Mouse (Mus musculus): ENCODE results near the gene Zfp28. TPM values are rescaled to one million over a fixed set of nuclear protein-coding genes. Genes with fewer than 3 reads are reported as not detected.

Gene Zfp28
- 7.4 TPM for polyA plus RNA-seq (2014; fragmentation: Illumina TruSeq; extraction: RNeasy Lipid Tissue Mini Kit (QIAGEN cat#74804); ENCODE audit: low replicate concordance)

GRCm38 (mm10) chr7:6383044-6383455 lies at the start of gene Zfp28:
Zfp28 (plus strand) TSS chr7:6383295.

GRCm38 (mm10) chr7:6343501-6344071 lies 39.5 kb upstream of the Zfp28 start, which contains the start of gene Gm3854:
Gm3854 (plus strand) TSS chr7:6343759.

GRCm38 (mm10) chr7:6363047-6363488 lies 20.0 kb upstream of the Zfp28 start, which contains the start of gene Zfp78:
Zfp78 (plus strand) TSS chr7:6363280.

GRCm38 (mm10) chr7:6397996-6398975 lies 15.2 kb downstream of the Zfp28 start, which contains the start of gene Smim17:
Smim17 (plus strand) TSS chr7:6398715.

GRCm38 (mm10) chr7:6410043-6410442 lies 26.9 kb downstream of the Zfp28 start, which contains the start of gene Gm20715:
Gm20715 (plus strand) TSS chr7:6410277.

GRCm38 (mm10) chr7:6438388-6438787 lies 55.3 kb downstream of the Zfp28 start, which contains the start of gene Olfr1344:
Olfr1344 (plus strand) TSS chr7:6438688.

Other genes starting within 250 kb of the Zfp28 start
- gene Zfp787, start 227.3 kb upstream of the Zfp28 start, polyA plus RNA-seq (2014; fragmentation: Illumina TruSeq; extraction: RNeasy Lipid Tissue Mini Kit (QIAGEN cat#74804); ENCODE audit: low replicate concordance), result 3.9 TPM
- 2.0 TPM for gene Zfp444, start 211.1 kb upstream of the Zfp28 start, polyA plus RNA-seq (2014; fragmentation: Illumina TruSeq; extraction: RNeasy Lipid Tissue Mini Kit (QIAGEN cat#74804); ENCODE audit: low replicate concordance)
- gene Galp, start 186.2 kb upstream of the Zfp28 start, polyA plus RNA-seq (2014; fragmentation: Illumina TruSeq; extraction: RNeasy Lipid Tissue Mini Kit (QIAGEN cat#74804); ENCODE audit: low replicate concordance), result not detected
- not detected for gene Zscan5b, start 161.0 kb upstream of the Zfp28 start, polyA plus RNA-seq (2014; fragmentation: Illumina TruSeq; extraction: RNeasy Lipid Tissue Mini Kit (QIAGEN cat#74804); ENCODE audit: low replicate concordance)
- not detected for gene Epp13, start 130.6 kb upstream of the Zfp28 start, polyA plus RNA-seq (2014; fragmentation: Illumina TruSeq; extraction: RNeasy Lipid Tissue Mini Kit (QIAGEN cat#74804); ENCODE audit: low replicate concordance)
- gene Zfp667, start 96.7 kb upstream of the Zfp28 start, polyA plus RNA-seq (2014; fragmentation: Illumina TruSeq; extraction: RNeasy Lipid Tissue Mini Kit (QIAGEN cat#74804); ENCODE audit: low replicate concordance), result 3.2 TPM
- gene Zfp583, start 52.0 kb upstream of the Zfp28 start, polyA plus RNA-seq (2014; fragmentation: Illumina TruSeq; extraction: RNeasy Lipid Tissue Mini Kit (QIAGEN cat#74804); ENCODE audit: low replicate concordance), result 2.0 TPM
- not detected for gene Gm3854, start 39.5 kb upstream of the Zfp28 start, polyA plus RNA-seq (2014; fragmentation: Illumina TruSeq; extraction: RNeasy Lipid Tissue Mini Kit (QIAGEN cat#74804); ENCODE audit: low replicate concordance)
- 2.0 TPM for gene Zfp78, start 20.0 kb upstream of the Zfp28 start, polyA plus RNA-seq (2014; fragmentation: Illumina TruSeq; extraction: RNeasy Lipid Tissue Mini Kit (QIAGEN cat#74804); ENCODE audit: low replicate concordance)
- not detected for gene Smim17, start 15.4 kb downstream of the Zfp28 start, polyA plus RNA-seq (2014; fragmentation: Illumina TruSeq; extraction: RNeasy Lipid Tissue Mini Kit (QIAGEN cat#74804); ENCODE audit: low replicate concordance)
- gene Gm20715, start 27.0 kb downstream of the Zfp28 start, polyA plus RNA-seq (2014; fragmentation: Illumina TruSeq; extraction: RNeasy Lipid Tissue Mini Kit (QIAGEN cat#74804); ENCODE audit: low replicate concordance), result not detected
- gene Olfr1344, start 55.4 kb downstream of the Zfp28 start, polyA plus RNA-seq (2014; fragmentation: Illumina TruSeq; extraction: RNeasy Lipid Tissue Mini Kit (QIAGEN cat#74804); ENCODE audit: low replicate concordance), result not detected
- gene Olfr1336, start 72.9 kb downstream of the Zfp28 start, polyA plus RNA-seq (2014; fragmentation: Illumina TruSeq; extraction: RNeasy Lipid Tissue Mini Kit (QIAGEN cat#74804); ENCODE audit: low replicate concordance), result not detected
- gene Olfr1346, start 83.8 kb downstream of the Zfp28 start, polyA plus RNA-seq (2014; fragmentation: Illumina TruSeq; extraction: RNeasy Lipid Tissue Mini Kit (QIAGEN cat#74804); ENCODE audit: low replicate concordance), result not detected
- gene Olfr5, start 103.6 kb downstream of the Zfp28 start, polyA plus RNA-seq (2014; fragmentation: Illumina TruSeq; extraction: RNeasy Lipid Tissue Mini Kit (QIAGEN cat#74804); ENCODE audit: low replicate concordance), result not detected
- gene Olfr1347, start 116.5 kb downstream of the Zfp28 start, polyA plus RNA-seq (2014; fragmentation: Illumina TruSeq; extraction: RNeasy Lipid Tissue Mini Kit (QIAGEN cat#74804); ENCODE audit: low replicate concordance), result not detected
- gene Olfr1348, start 125.5 kb downstream of the Zfp28 start, polyA plus RNA-seq (2014; fragmentation: Illumina TruSeq; extraction: RNeasy Lipid Tissue Mini Kit (QIAGEN cat#74804); ENCODE audit: low replicate concordance), result not detected
- not detected for gene Olfr1349, start 139.7 kb downstream of the Zfp28 start, polyA plus RNA-seq (2014; fragmentation: Illumina TruSeq; extraction: RNeasy Lipid Tissue Mini Kit (QIAGEN cat#74804); ENCODE audit: low replicate concordance)
- gene Olfr1350, start 181.5 kb downstream of the Zfp28 start, polyA plus RNA-seq (2014; fragmentation: Illumina TruSeq; extraction: RNeasy Lipid Tissue Mini Kit (QIAGEN cat#74804); ENCODE audit: low replicate concordance), result not detected